Mouse (Mus musculus) brown adipose tissue, adult 24 weeks (tissue): ENCODE data around the gene Slc30a2. TPM values are rescaled to one million over a fixed set of nuclear protein-coding genes. Genes with fewer than 3 reads are reported as not detected.

Experiments used
- H3K27ac ChIP-seq: fragments of 200-500 bp; replicated peaks from 2 replicates; pipeline ENCODE4 v1.5.1; 2012; ENCODE audit warnings: low read depth, mild to moderate bottlenecking, low read length
- H3K4me1 ChIP-seq: fragments of 200-500 bp; 2 replicates; pipeline ENCODE4 v1.6.1; 2012; ENCODE audit warnings: low read length, mixed read lengths; ENCODE audit not compliant: control insufficient read depth, insufficient read depth, insufficient read length
- H3K4me3 ChIP-seq: fragments of 200-500 bp; 2 replicates; pipeline ENCODE4 v1.5.1; 2012; ENCODE audit warnings: low read depth, mild to moderate bottlenecking, low read length, moderate library complexity; ENCODE audit not compliant: insufficient read depth
- polyA plus RNA-seq: library from polyadenylated mRNA; stranded (reverse); fragments of >200 nt; gene quantifications from 2 replicates; pipeline ENCODE4 v1.2.4, GENCODE M21; 2012; ENCODE audit not compliant: missing spikeins, insufficient read depth, insufficient read length

Slc30a2 gene
- polyA plus RNA-seq, 1 experiment: not detected

DNA sequence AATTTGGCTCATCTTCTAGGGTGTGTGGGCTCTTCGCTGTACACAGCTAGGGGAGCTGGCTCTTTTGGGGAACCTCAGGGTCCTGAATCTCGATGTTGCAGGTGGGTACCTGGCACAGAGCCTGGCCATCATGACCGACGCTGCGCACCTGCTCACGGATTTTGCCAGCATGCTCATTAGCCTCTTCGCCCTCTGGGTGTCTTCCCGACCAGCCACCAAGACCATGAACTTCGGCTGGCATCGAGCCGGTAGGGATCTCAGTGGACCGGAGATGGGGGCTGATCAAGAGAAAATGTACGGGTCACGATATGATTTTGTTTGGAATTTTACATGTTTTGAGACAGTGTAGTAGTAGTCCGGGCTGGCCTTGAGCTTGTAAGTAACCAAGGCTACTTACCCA lies 2.8 kb downstream of the Slc30a2 start:
- H3K4me1 ChIP-seq: no peaks in the 10 kb centered on the region; the same call in 1 of the 2 replicates
- no peak overlapping the region for H3K4me3 ChIP-seq
- no peak overlapping the region for H3K27ac ChIP-seq

DNA sequence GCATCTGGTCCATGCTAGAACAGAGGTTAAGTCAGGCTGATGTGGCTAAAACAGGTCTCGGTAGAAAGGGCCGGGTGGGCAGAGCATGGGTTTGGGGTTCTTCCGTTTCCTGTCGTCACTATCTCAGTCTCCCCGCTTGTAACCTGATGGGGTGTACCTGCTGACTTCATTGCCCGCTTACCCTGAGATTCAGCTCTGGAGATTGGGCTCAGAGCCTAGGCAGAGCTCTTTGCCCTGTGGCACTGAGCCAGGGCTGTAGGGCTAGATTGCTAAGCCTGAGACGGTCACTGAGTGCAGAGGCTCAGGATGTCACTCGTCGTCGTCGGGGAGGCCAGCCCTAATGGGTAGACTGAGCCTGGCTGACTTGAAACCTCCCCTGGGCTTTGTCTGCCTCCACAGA lies 5.1 kb downstream of the Slc30a2 start:
- Histone ChIP-seq H3K27ac (no peak overlapping the region), H3K4me1 (no peaks in the 10 kb centered on the region; the same call in 1 of the 2 replicates), H3K4me3 (no peak overlapping the region)

DNA sequence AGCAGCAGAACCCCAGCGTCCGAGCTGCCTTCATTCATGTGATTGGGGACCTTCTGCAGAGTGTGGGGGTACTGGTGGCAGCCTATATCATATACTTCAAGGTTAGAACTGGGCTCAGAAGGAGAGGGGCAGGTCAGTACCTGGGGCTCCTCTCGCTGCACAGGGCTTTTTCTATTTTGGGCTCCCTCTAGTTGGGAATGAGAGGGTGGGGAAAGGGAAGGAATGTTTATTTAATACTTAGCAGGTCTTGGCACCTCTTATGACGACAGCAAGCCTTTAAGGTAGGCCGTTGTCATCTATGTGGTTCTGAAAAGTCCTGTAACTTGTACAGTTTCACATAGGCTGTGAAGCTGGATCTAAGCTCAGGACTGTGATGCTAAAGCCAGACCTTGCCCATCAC lies 5.6 kb downstream of the Slc30a2 start:
- Histone ChIP-seq H3K27ac (no peak overlapping the region), H3K4me3 (no peak overlapping the region), H3K4me1 (no peaks in the 10 kb centered on the region)

DNA sequence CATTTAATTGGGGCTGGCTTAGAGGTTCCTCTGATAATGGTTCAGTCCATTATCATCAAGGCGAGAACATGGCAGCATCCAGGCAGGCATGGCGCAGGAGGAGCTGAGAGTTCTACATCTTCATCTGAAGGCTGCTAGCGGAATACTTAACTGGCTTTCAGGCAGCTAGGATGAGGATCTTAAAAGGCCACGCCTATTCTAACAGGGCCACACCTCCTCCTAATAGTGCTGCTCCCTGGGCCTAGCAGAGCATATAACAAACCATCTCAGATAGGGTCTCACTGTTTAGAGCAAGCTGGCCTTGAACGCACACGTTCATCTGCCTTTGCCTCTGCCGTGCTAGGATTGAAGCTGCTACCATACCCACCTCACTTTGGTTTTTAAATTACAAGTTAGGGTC lies 6.8 kb downstream of the Slc30a2 start:
- no peaks in the 10 kb centered on the region for H3K4me1 ChIP-seq

DNA sequence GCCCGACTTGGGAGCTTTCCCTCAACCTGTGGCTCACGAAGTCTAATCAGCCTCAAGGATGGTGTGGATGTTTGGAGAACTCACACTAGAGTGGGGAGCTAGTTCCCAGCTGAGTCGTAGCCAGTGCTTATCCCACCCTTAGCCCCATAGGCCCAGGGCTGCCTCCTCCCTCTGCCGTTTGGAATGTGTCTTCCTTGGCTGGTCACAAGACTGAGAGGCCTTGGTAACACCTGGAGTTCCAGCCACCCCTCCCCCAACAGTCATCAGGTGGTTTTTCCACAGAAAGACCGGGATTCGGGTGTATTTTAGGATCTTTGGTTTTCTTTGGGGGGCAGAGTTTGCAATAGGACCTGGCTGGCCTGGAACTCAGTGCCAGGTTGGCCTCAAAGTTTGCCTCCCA lies 7.7 kb downstream of the Slc30a2 start:
- Histone ChIP-seq H3K27ac (no peak overlapping the region), H3K4me1 (no peaks in the 10 kb centered on the region; the same call in 1 of the 2 replicates), H3K4me3 (no peak overlapping the region)

More for the DNA sequence above, 6.8 kb downstream of the Slc30a2 start:
- Histone ChIP-seq H3K27ac (no peak overlapping the region), H3K4me3 (no peak overlapping the region)

DNA sequence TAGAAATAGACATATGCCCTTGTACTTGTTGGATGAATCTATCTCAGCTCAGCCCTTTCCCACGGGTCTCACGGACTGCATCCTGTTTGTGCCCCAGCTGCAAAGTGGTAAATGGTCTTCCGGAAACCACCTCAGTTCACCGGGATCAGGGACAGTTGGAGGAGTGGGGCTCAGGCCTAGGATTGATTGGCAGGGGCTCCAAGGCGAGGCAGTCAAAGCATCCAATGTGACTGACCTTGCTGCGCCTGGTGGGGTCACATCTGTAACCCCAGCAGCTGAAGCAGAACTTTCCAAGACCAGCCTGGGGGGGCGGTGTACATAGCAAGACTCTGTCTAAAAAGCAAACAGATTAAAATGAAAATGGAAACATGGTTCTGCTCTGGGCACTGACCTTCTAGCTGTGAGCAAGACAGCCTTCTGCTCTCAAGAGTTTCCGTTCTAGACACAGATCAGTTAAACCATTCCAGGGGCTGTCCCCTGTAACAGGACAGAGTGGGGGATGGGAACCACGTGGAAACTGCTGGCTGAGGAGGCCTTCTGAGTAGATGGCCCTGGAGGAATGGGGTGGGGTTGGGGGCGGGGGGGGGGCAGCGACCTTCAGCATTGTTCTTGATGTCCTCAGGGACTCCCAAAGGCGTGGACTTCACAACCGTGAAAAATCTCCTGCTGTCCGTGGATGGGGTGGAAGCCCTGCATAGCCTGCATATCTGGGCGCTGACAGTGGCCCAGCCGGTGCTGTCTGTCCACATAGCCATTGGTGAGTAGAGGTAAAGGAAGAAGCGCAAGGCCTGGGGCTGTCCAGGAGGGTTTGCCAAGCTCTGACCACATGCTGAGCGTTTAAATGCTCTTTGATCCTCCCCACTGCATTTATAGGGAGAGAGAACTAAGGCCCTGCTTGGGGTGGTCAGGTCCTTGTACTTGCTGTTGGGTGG lies 8.6 kb downstream of the Slc30a2 start:
- Histone ChIP-seq H3K4me1 (peaks cover 2% of the 10 kb centered on the region; the same call in 1 of the 2 replicates), H3K27ac (no peak overlapping the region), H3K4me3 (no peak overlapping the region)

DNA sequence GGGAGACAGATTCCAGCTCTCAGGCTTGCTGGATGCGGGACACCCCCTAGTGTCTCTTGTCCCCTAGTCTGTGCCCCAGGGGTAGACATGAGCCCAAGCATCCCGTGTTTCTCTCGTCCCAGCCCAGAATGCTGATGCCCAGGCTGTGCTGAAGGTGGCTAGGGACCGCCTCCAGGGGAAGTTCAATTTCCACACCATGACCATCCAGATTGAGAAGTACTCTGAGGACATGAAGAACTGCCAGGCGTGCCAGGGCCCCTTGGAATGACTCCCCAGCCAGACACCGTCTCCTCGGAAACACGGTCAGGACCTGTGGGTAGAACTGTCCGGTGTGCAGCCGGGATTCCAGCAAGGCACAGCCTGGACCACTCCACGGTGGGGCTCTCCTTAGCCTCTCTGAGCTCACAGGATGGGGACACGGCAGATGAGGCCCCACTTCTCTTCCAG lies 9.3 kb downstream of the Slc30a2 start:
- Histone ChIP-seq H3K4me1 (peaks cover 2% of the 10 kb centered on the region; the same call in 1 of the 2 replicates), H3K27ac (no peak overlapping the region), H3K4me3 (no peak overlapping the region)

DNA sequence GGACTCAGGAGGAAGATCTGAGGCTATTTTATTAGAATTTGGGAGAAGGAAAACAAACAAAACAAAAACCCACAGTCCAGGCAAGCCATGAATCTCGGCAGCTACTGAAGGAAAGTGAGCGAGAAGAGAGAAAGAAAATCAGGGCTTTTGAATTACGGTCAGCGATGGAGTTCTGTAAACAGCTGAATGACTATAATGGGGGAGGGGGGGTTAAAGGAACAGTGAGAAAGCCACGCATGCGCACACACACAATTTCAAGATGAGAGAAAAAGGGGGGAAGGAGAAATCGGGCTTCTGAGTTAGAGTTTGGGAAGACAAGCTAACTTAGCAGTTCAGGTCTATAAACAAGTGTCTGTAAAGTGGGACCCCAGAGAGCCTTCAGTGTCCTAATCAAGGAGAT lies 9.9 kb downstream of the Slc30a2 start:
- peaks cover 2% of the 10 kb centered on the region; the same call in 1 of the 2 replicates for H3K4me1 ChIP-seq
- H3K27ac ChIP-seq: no peak overlapping the region
- H3K4me3 ChIP-seq: no peak overlapping the region

DNA sequence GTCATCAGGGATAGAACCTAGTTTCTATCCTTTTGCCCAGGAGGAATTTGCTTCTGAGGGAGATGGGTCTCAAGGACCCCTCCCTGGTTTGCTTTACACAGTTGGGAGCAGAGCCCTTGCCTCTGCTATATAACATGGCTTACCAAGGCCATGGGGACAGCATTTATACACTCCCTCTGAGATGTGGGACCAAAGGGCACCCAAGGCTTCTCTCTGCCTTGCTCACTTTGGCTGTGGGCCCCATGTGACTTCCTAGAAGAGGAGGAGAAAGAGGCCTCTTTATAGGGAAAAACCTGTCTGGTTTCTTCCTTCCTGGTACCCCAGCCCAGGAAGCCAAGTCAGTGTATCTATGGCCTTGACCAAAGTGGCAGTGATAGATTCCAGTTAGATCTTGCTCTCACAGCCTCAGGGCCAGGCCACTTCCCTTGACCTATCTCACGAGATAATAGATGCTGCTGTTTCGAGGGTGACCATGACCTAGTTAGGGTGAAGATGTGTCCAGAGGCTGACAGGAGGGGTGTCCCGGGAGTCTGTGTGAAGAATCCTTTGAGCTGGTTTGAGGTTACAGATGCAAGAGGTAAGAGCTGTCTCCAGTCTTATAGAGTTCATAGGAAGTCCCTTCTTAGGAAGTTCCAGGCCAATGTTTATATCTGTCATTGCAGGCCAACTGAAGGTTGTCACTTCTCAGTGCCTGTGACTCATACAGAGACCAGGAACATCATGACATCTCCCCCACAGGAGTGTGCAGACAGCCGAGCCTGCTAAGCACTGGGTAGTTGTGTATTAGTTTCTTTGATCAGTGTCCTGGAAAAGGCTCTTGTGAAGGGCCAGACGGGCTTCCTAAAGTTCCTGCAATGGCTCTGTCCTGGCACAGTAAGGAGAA lies 10.8 kb downstream of the Slc30a2 start:
- no peak overlapping the region for H3K27ac ChIP-seq
- H3K4me1 ChIP-seq: peaks cover 2% of the 10 kb centered on the region; the same call in 1 of the 2 replicates
- H3K4me3 ChIP-seq: no peak overlapping the region

DNA sequence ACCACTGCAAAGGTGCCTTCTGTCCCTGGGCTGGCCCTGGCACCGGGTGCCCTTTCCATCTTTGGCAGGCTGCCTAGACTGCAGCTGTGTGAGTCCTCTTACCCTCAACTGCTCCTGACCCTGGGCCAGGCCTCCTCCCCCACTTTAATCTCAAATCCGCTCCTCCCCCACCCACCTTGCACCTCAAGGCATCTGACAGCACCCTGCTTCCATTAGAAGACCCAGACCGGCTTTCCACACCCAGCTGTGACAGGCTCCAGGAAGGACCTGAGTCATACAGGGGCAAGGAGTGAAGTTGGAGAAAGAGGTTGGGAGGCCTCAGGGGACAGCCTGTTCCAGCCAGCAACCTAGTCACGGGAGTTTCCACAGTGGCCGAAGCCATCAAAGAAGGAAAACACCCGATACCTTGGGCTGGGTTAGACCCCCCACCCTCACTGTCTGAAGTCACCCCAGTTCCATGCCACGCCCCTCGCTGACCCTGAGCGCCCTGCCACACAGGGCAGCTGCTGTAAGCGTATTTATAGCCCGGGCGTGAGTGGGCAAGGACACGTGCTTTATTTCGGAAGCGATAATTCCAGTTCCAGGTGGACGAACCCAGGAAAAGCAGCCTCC lies 13.0 kb downstream of the Slc30a2 start:
- Histone ChIP-seq H3K4me3 (no peak overlapping the region), H3K27ac (no peak overlapping the region), H3K4me1 (peaks cover 2% of the 10 kb centered on the region; the same call in 1 of the 2 replicates)

DNA sequence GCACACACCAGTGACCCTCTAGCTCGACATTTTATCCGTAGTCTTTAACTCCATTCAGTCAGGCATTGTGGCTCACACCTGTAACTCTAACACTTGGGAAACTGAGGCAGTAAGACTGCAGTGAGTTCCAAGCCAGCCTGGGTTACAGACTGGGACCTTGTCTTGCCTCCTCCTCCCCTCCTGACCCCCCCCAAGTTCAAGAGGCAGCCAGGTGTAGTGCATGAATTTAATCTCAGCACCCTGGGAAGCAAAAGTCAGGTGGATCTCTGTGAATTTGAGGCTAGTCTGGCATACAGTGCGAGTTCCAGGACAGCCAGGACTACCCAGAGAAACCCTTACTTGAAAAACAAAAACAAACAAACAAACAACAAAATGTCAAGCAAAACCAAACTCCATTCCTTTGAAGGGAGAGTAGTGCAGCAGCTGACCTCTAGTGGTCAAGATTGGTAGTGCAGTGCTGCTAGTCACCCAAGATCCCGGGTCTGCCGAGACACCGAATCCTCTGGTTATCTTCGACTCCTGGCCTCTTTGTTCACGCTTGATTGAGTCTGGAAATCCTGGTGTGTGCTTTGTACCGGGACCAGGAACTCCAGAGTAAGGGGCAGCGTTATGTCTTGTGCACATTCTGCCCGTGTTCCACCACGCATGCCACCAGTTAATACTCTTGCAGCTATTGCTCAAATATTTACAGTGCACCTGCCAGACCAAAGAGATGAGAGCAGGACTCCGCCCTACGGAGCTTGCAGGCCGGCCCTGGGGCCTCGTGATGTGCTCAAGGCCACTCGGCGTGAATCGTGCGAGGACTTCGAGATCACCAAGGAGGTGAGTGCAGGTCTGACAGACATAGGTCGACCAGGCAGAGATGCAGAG lies 13.8 kb downstream of the Slc30a2 start:
- H3K4me3 ChIP-seq: no peak overlapping the region
- no peak overlapping the region for H3K27ac ChIP-seq
- H3K4me1 ChIP-seq: peaks cover 2% of the 10 kb centered on the region; the same call in 1 of the 2 replicates

DNA sequence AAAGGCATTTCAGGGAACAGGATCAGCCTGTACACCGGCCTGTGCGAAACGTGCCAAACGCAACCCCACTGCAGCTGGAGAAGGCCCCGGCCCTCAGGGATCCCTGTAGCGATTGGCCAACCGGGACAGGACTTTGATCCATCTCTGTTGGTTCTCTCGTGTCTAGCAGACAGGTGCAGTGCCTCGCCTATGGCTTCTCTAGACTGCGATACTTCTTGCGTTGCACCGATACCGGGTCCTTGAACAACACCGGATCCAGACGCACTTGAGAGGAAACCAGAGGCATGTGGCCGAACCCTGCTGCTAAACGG lies 14.4 kb downstream of the Slc30a2 start:
- no peak overlapping the region for H3K27ac ChIP-seq

DNA sequence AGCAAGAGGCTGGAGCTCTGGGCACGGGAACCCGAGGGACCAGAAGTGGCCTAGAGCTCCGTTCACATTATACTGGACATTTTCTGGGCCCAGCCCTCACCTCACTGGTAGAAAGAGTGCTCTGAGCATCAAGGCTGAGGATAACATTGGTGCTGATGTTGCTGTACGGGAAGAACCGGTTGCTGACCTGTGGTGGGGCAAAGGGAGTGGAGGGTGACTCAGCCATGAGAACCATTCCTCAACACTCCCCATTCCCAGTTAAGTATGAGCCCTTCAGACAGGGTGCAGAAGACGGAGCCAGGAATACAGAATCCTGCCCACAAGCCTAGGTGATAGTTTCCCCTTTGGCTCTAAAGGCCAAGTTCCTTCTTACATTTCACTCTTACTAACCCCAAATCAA lies 16.7 kb downstream of the Slc30a2 start:
- H3K4me3 ChIP-seq: no peak overlapping the region

More for the DNA sequence above, 14.4 kb downstream of the Slc30a2 start:
- H3K4me3 ChIP-seq: no peak overlapping the region
- peaks cover 2% of the 10 kb centered on the region; the same call in 1 of the 2 replicates for H3K4me1 ChIP-seq

DNA sequence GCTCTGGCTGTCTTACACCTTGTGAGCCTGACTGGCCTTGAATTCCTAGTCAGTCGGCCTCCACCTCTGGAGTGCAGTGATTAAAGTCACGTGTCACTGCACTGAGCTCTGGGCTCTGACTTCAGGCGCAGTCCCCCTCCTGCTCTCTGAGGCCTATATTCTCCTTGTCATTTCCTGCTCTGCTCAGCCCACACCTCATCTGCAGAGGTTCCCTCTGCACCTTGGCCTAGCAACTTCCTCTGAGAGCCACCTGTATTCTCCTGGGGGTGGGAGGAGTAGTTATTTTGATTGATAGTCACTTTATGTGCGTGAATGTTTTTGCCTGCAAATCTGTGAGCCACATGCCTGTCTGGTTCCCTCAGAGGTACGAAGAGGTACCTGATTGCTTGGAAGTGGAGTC lies 18.2 kb downstream of the Slc30a2 start:
- Histone ChIP-seq H3K4me3 (no peak overlapping the region), H3K4me1 (peaks cover 4% of the 10 kb centered on the region; the same call in 1 of the 2 replicates), H3K27ac (no peak overlapping the region)

More for the DNA sequence above, 16.7 kb downstream of the Slc30a2 start:
- H3K4me1 ChIP-seq: peaks cover 5% of the 10 kb centered on the region
- no peak overlapping the region for H3K27ac ChIP-seq
